Mouse (Mus musculus) liver, adult 2 months (tissue): Measurements from ENCODE around the gene Cfd. TPM values are rescaled to one million over a fixed set of nuclear protein-coding genes. Genes with fewer than 3 reads are reported as not detected.

Experiments used
- DNase-seq: peaks from one replicate; pipeline ENCODE4 v3.0.0-alpha.2; 2011; ENCODE audit warnings: low read depth, low spot score; ENCODE audit errors: extremely low read depth
- H3K27ac ChIP-seq: fragments of 200-500 bp; replicated peaks from 2 replicates; pipeline ENCODE4 v1.5.1; 2012; ENCODE audit warnings: low read depth, mild to moderate bottlenecking, control low read depth, inconsistent platforms, low read length; ENCODE audit not compliant: insufficient read depth
- H3K27me3 ChIP-seq: fragments of 200-500 bp; 2 replicates; pipeline ENCODE4 v1.6.1; 2012; ENCODE audit warnings: mild to moderate bottlenecking, moderate library complexity, low read length, inconsistent platforms; ENCODE audit not compliant: control insufficient read depth, insufficient read depth
- H3K36me3 ChIP-seq: fragments of 200-500 bp; 2 replicates; pipeline ENCODE4 v1.6.1; 2012; ENCODE audit warnings: low read length, inconsistent platforms; ENCODE audit not compliant: control insufficient read depth, insufficient read depth
- H3K4me1 ChIP-seq: fragments of 200-500 bp; 2 replicates; pipeline ENCODE4 v1.6.1; 2011; ENCODE audit warnings: low read length; ENCODE audit not compliant: control insufficient read depth, insufficient read depth
- H3K4me3 ChIP-seq: fragments of 200-500 bp; 2 replicates; pipeline ENCODE4 v1.5.1; 2011; ENCODE audit warnings: low read depth, mild to moderate bottlenecking, control low read depth, low read length, moderate library complexity; ENCODE audit not compliant: insufficient read depth
- H3K79me2 ChIP-seq: fragments of 200-500 bp; 2 replicates; pipeline ENCODE4 v1.6.1; 2012; ENCODE audit warnings: inconsistent platforms, mild to moderate bottlenecking, low read length, moderate library complexity; ENCODE audit not compliant: control insufficient read depth, insufficient read depth
- H3K9ac ChIP-seq: fragments of 200-500 bp; 2 replicates; pipeline ENCODE4 v1.6.1; 2012; ENCODE audit warnings: low read depth, mild to moderate bottlenecking, control low read depth, inconsistent platforms, low read length
- CTCF ChIP-seq: fragments of 200-500 bp; IDR thresholded peaks from 2 replicates; pipeline ENCODE4 v1.5.1; 2011; ENCODE audit warnings: low read depth, low read length, control low read depth
- POLR2A ChIP-seq: fragments of 200-500 bp; IDR thresholded peaks from 2 replicates; pipeline ENCODE4 v1.6.1; 2011; ENCODE audit warnings: low read length, control low read depth; ENCODE audit not compliant: insufficient read depth; ENCODE audit errors: extremely low read depth
- WGBS: fragments of 180-500 bp; shearing (Covaris S2); methylation state at CpG from one replicate; pipeline ENCODE4 v1.1.7; 2018; 5-methylcytosine and 5-hydroxymethylcytosine counted together
- polyA plus RNA-seq: library from polyadenylated mRNA; depleted of rRNA; stranded (reverse); fragments of >200 nt; gene quantifications from 2 replicates; pipeline ENCODE4 v1.2.3, GENCODE M21; 2012
- total RNA-seq: library from RNA; depleted of rRNA; stranded (reverse); fragments of >200 nt; gene quantifications from 2 replicates; pipeline ENCODE4 v1.2.3, GENCODE M21; 2014

Gene Cfd
- total and polyA plus RNA-seq, 2 experiments: 0.37 to 5.7 TPM

- DNase-seq: no peak
These were observed 38.4 kb upstream of the Cfd start for GRCm38 (mm10) chr10:79852107-79852789.

GRCm38 (mm10) chr10:79852827-79853226 is 37.8 kb upstream of the Cfd start:
- 37% methylated on average over 8 of the region's 8 CpGs for whole genome bisulfite sequencing
- Histone ChIP-seq H3K27me3 (no peaks in the 10 kb centered on the region), H3K79me2 (peaks cover 27% of the 10 kb centered on the region), H3K9ac (peak overlapping the region; percentile 63), H3K36me3 (no peaks in the 10 kb centered on the region), H3K27ac (peak overlapping the region; percentile 88), H3K4me1 (peaks cover 24% of the 10 kb centered on the region), H3K4me3 (peak overlapping the region; percentile 53)
- TF ChIP-seq CTCF (no peak), POLR2A (no peak)
- DNase-seq: no peak

More at GRCm38 (mm10) chr10:79852107-79852789, 38.4 kb upstream of the Cfd start:
- Histone ChIP-seq H3K27ac (peak overlapping the region; percentile 88), H3K27me3 (no peaks in the 10 kb centered on the region), H3K4me3 (no peak overlapping the region), H3K9ac (peak overlapping the region; percentile 38; the same call in 1 of the 2 replicates), H3K4me1 (peaks cover 19% of the 10 kb centered on the region), H3K36me3 (no peaks in the 10 kb centered on the region), H3K79me2 (peaks cover 22% of the 10 kb centered on the region)
- TF ChIP-seq POLR2A: no peak
- no peak for TF ChIP-seq CTCF
- WGBS: 73% methylated on average over 9 of the region's 9 CpGs

- peaks cover 29% of the 10 kb centered on the region for H3K4me1 ChIP-seq
- WGBS: 1% methylated on average over 15 of the region's 15 CpGs
These were observed 37.3 kb upstream of the Cfd start for GRCm38 (mm10) chr10:79853392-79853791.

GRCm38 (mm10) chr10:79853860-79854795 is 36.5 kb upstream of the Cfd start, which contains the start of gene Ptbp1:
Ptbp1 (plus strand) TSS chr10:79854427.
- WGBS: under 1% methylated on average over 75 of the region's 75 CpGs
- Histone ChIP-seq H3K27me3 (no peaks in the 10 kb centered on the region), H3K4me1 (peaks cover 30% of the 10 kb centered on the region), H3K36me3 (peaks cover under 1% of the 10 kb centered on the region; the same call in 1 of the 2 replicates), H3K9ac (peak within 1 kb of the TSS; percentile 96), H3K79me2 (peaks cover 31% of the 10 kb centered on the region), H3K27ac (peak within 1 kb of the TSS; percentile 90), H3K4me3 (peak within 1 kb of the TSS; percentile 86)
- DNase-seq: peak; percentile 96
- TF ChIP-seq CTCF (no peak), POLR2A (peak; percentile 98)

More at GRCm38 (mm10) chr10:79853392-79853791, 37.3 kb upstream of the Cfd start:
- DNase-seq: peak; percentile 71
- Histone ChIP-seq H3K36me3 (no peaks in the 10 kb centered on the region), H3K4me3 (peak overlapping the region; percentile 53), H3K79me2 (peaks cover 30% of the 10 kb centered on the region), H3K27me3 (no peaks in the 10 kb centered on the region), H3K9ac (peak overlapping the region; percentile 69), H3K27ac (peak overlapping the region; percentile 88)
- TF ChIP-seq POLR2A: 0 out of 2 replicates have a peak, but pooled peaks have one; percentile 33
- TF ChIP-seq CTCF: no peak

- Histone ChIP-seq H3K36me3 (peaks cover 8% of the 10 kb centered on the region), H3K9ac (peak overlapping the region; percentile 96), H3K79me2 (peaks cover 40% of the 10 kb centered on the region), H3K4me1 (peaks cover 30% of the 10 kb centered on the region), H3K4me3 (peak overlapping the region; percentile 86), H3K27me3 (no peaks in the 10 kb centered on the region), H3K27ac (peak overlapping the region; percentile 90)
- under 1% methylated on average over 83 of the region's 83 CpGs for WGBS
- TF ChIP-seq CTCF: no peak
- no peak for TF ChIP-seq POLR2A
- DNase-seq: peak; percentile 58
These were observed 35.7 kb upstream of the Cfd start for GRCm38 (mm10) chr10:79854801-79855541.
